In genomic region chr14:56824562-56824961, GRCm38 (mm10) we compare ENCODE assay signal across 17 mouse cellular contexts. TPM values are rescaled to one million over a fixed set of nuclear protein-coding genes. Genes with fewer than 3 reads are reported as not detected.
A peak's percentile ranks its signal among the peaks of the same experiment; 100 is the strongest.
DNase-seq lines count a peak whose midpoint lies in the region; ATAC-seq and TF ChIP-seq lines count a peak whose summit lies in the region.
"Had no signal": no experiment of that assay in that cellular context is flagged by ENCODE, and none has a peak within 500 bp of the region (broad histone marks: within the 10 kb centered on the region; RNA-seq: fewer than 3 reads in every experiment).

No protein-coding gene starts in this region.

- H3K9ac ChIP-seq in heart, adult 2 months (ENCODE audit: low read depth, low read length): no peak overlapping the region
- H3K9ac ChIP-seq: embryonic facial prominence, embryonic 13.5 days; kidney, embryonic 15.5 days; lung, embryonic 15.5 days had no signal

- H3K4me1 ChIP-seq in heart, adult 2 months (ENCODE audit: control insufficient read depth, insufficient read depth, low read length): no peaks in the 10 kb centered on the region
- H3K4me1 ChIP-seq: embryonic facial prominence, embryonic 13.5 days; kidney, embryonic 15.5 days; limb, embryonic 10.5 days; lung, embryonic 15.5 days had no signal

- POLR2A ChIA-PET in Patski (lab: Charles Lee): interaction anchor here (0.6 kb wide), 1 partner anchor 84 kb away, joined by 5 read pairs; no protein-coding TSS in a partner anchor

- no peak for DNase-seq in heart, adult 2 months
- no peak for DNase-seq in heart, postnatal 25 days (ENCODE audit: low spot score)
- DNase-seq in lung, postnatal 36 days: peak; percentile 28
- DNase-seq in lung, postnatal 10 days: no peak
- DNase-seq in Patski (ENCODE audit: low read depth, low spot score): no peak
- DNase-seq in frontal cortex, postnatal 36 days (ENCODE audit: low spot score in 2 of 2): no peak
- no peak for DNase-seq in spleen, postnatal 10 days (ENCODE audit: low spot score in 2 of 2)
- DNase-seq in frontal cortex, adult 2 months (ENCODE audit: extremely low spot score in 1 of 2, low spot score in 1 of 2): no peak
- DNase-seq: adrenal gland, postnatal 25 days; cerebellum, postnatal 14 days; heart, postnatal 10 days; right cerebral cortex, postnatal 25 days; thymus, postnatal 36 days had no signal

- no peak overlapping the region for H3K4me3 ChIP-seq in heart, adult 2 months
- H3K4me3 ChIP-seq: embryonic facial prominence, embryonic 13.5 days; kidney, embryonic 15.5 days; limb, embryonic 10.5 days; lung, embryonic 15.5 days had no signal

- H3K27ac ChIP-seq in heart, adult 2 months: no peak overlapping the region
- H3K27ac ChIP-seq: embryonic facial prominence, embryonic 13.5 days; kidney, embryonic 15.5 days; limb, embryonic 10.5 days; lung, embryonic 15.5 days had no signal

- TF ChIP-seq EP300 in heart, adult 2 months (IDR thresholded peaks at IDR 0.05; ENCODE audit: insufficient read depth, low read depth, low read length): no peak

- H3K79me2 ChIP-seq in heart, adult 2 months (replicated peaks; ENCODE audit: control insufficient read depth, insufficient read depth, low read length): no peaks in the 10 kb centered on the region

- in situ Hi-C loops in Patski (cut with MboI; ENCODE audit: low pct_unique_long_range_greater_than_20kb): loop anchor here (10.0 kb wide), 1 partner anchor 230 kb away; the partner anchor contains the start of gene Gja3

- H3K27me3 ChIP-seq in heart, adult 2 months (ENCODE audit: control insufficient read depth, insufficient read depth, low read length): no peaks in the 10 kb centered on the region
- peaks cover 19% of the 10 kb centered on the region for H3K27me3 ChIP-seq in Patski
- H3K27me3 ChIP-seq: embryonic facial prominence, embryonic 13.5 days; kidney, embryonic 15.5 days; lung, embryonic 15.5 days had no signal

- TF ChIP-seq CTCF in heart, adult 2 months (IDR thresholded peaks at IDR 0.05): peak; percentile 68
- TF ChIP-seq CTCF in Patski (IDR thresholded peaks at IDR 0.05): peak; percentile 65

- intact Hi-C loops in heart, adult 2 months (cut with DNase I): no loop called here
- intact Hi-C loops in heart, postnatal 25 days (cut with DNase I): no loop called here

- no peaks in the 10 kb centered on the region for H3K36me3 ChIP-seq in heart, adult 2 months (ENCODE audit: control insufficient read depth, insufficient read depth, low read length)
- H3K36me3 ChIP-seq: embryonic facial prominence, embryonic 13.5 days; kidney, embryonic 15.5 days; limb, embryonic 10.5 days; lung, embryonic 15.5 days had no signal

- ATAC-seq in Patski: no peak

- CTCF ChIA-PET in Patski (lab: Charles Lee): no interaction called here

- TF ChIP-seq POLR2A in heart, adult 2 months (IDR thresholded peaks at IDR 0.05; ENCODE audit: insufficient read depth, low read depth, low read length): no peak

RNA-seq across cellular contexts. Expression of gene Zmym5, which starts 13.0 kb away (rescaled TPM):
- 10 to 100 TPM; 19.2 to 21.6 TPM for total RNA-seq in heart, adult 2 months (2021)
- 5.4 and 11.3 TPM in 2 replicates for polyA plus RNA-seq in heart, adult 2 months (2012; rRNA removed)
- 10 to 100 TPM; 20.5 to 22.4 TPM for total RNA-seq in heart, postnatal 25 days (2021)
- 34.9 TPM for polyA plus RNA-seq in Patski (2021)
- polyA plus RNA-seq in frontal cortex, adult 2 months (2012; rRNA removed): 26.9 and 30.9 TPM in 2 replicates

RNA-seq across cellular contexts. Expression of gene Pspc1, which starts 46.4 kb away (rescaled TPM):
- total RNA-seq in heart, adult 2 months (2021): 10 to 100 TPM; 14.1 to 15.1 TPM
- 3.2 and 4.1 TPM in 2 replicates for polyA plus RNA-seq in heart, adult 2 months (2012; rRNA removed)
- 10 to 100 TPM; 13.1 to 14.6 TPM for total RNA-seq in heart, postnatal 25 days (2021)
- polyA plus RNA-seq in Patski (2021): 62.8 TPM
- polyA plus RNA-seq in frontal cortex, adult 2 months (2012; rRNA removed): 34.2 and 39.0 TPM in 2 replicates
